Mouse (Mus musculus): ENCODE results near the gene Eif2b1. TPM values are rescaled to one million over a fixed set of nuclear protein-coding genes. Genes with fewer than 3 reads are reported as not detected.

Eif2b1 gene
- polyA plus RNA-seq (2012; rRNA removed; ENCODE audit: low replicate concordance), result 29.8 and 37.8 TPM in 2 replicates

DNA sequence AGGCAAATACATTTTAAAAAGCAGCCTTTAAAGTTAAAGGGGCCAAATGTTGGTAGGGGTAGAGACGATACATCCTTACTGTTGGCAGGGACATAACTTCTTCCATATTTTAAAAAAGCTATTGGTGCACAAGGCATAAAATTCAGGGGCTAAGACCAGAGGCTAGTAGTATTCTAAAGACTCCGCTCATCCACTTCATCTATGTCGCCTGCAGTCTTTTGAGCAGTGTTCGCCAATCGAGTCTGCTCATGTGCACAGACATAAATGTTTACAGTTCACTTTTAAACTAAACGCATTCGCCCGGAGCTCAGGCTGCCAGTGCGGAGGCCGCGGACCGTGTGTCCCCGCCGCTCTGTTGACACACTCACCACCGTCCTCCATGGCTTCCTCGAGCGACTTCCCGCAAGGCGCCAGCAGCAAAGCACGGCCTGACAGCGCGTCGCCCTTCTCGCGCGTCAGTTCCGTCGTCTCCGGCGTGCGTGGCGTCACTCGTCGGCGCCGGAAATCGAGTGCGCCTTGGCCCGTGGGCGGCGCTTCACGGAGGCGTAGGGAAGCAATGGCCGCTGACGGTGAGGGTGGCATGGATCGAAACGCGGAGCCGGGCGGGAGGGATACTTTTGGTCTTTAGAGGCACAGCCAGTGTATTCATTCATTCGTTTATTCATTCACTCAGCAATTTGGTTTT lies at the start of gene Eif2b1, which contains the start of gene Gtf2h3:
Eif2b1 (minus strand) TSS at position 499 of the 685 bp plus-strand sequence.
Gtf2h3 (plus strand) TSS at position 508 of the 685 bp plus-strand sequence.

DNA sequence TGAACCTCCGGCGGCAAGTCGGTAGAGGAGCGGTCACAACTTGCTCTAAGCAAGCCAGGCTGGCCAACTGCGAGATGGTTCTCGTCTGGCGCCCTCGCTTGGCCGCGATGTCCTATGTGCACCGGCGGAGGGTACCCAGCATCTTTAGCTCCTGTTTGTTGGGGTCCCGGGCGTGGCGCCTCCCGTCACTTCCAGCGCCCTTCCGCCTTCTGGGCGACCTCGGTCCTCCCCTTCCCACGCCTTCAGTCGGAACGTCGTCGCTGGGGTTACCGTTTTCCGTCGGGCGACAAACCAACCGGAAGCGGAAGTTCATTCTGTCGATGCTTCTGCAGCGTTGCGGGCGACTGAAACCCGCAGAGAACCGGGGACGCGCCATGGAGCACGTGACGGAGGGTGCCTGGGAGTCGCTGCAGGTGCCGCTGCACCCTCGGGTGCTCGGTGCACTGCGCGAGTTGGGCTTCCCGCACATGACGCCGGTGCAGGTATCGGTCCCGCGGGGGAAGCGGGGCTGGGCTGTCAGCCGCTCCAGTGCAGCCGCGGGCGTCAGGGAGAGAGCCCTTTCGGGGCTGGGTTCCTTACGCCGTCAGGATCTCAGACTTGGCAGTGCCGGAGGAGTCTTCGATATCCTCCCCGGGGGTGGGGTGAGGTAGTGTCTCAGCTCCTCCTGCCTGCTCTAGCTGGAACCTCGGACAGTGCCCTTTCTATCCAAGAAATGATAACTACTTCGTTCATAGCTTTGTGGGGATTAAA lies 26.2 kb downstream of the Eif2b1 start, which contains the start of gene Ddx55:
Ddx55 (plus strand) TSS at position 307 of the 750 bp plus-strand sequence.

DNA sequence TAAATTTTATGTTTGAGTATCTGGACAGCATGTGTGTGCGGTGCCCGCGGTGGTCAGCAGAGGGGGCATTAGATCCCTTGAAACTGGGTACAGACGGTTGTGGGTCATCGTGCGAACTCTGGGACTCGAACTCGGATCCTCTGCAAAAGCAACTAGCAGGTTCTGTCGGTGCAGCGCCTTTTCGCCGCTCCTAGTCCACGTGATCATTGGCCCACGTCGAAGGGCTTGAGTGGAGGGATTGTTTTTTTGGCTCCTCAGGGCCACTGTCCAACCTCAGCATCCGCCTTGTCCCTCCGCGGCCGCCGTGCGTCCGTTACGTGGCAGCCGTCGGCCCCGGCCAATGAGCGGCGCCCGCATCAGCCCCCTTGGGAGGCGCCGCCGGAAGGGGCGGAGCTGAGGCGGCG lies 38.5 kb downstream of the Eif2b1 start, which contains the start of gene Tmed2:
Tmed2 (plus strand) TSS at position 313 of the 404 bp plus-strand sequence.

DNA sequence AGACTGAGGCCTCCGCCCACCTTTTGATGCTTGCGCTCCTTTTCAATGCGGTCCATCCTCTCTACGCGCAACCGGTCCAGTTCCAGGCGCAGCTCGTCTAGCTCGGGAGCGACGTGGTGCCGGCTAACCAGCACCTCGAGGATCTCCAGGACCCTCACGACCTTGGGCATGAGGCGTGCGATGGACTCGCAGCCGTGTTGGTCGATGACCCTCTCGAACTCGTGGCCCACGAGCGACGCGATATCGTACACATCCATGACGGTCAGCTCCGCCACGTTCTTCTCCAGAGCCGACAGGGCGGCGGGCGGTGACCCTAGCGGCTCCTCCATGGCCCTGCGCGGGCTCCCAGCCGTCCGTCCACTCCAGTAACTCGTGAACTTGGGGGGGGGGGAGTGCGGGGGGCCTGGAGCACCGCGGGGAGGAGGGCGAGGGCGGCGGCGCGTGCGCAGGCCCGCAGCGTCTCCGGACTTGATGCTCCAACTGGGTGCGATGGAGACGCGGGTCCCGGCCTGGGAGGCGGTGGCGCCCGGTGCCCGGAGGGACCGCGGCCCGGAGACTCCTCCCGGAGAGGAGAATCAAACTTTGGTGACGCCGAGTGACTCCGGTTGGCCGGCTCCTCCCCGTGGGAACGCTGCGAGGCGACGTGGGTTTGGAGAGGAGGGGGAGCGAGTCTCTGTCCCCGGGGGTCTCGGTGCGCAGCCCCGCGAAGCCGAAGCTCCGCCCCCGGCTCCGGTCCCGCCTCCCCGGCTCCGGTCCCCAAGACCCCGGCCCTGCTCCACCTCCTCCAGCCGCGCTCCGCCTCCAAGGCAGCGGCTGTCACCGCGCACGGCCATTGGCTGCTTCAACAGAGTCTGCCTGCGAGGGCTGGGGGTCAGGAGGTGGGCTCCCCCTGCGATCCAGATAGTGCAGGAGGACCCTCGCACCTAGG lies 48.0 kb downstream of the Eif2b1 start, which contains the start of gene Rilpl1:
Rilpl1 (minus strand) TSS at position 737 of the 928 bp plus-strand sequence.

Other genes with a start within 250 kb of the Eif2b1 start
- 120 and 196 TPM in 2 replicates for gene Cdk2ap1, start 216.0 kb downstream of the Eif2b1 start, polyA plus RNA-seq (2012; rRNA removed; ENCODE audit: low replicate concordance)
- 13.3 and 22.5 TPM in 2 replicates for gene Sbno1, start 153.1 kb downstream of the Eif2b1 start, polyA plus RNA-seq (2012; rRNA removed; ENCODE audit: low replicate concordance)
- gene Kmt5a, start 139.2 kb downstream of the Eif2b1 start, polyA plus RNA-seq (2012; rRNA removed; ENCODE audit: low replicate concordance), result 84.6 and 114 TPM in 2 replicates
- gene Rilpl2, start 100.8 kb downstream of the Eif2b1 start, polyA plus RNA-seq (2012; rRNA removed; ENCODE audit: low replicate concordance), result 29.6 and 41.9 TPM in 2 replicates
- gene Snrnp35, start 96.0 kb downstream of the Eif2b1 start, polyA plus RNA-seq (2012; rRNA removed; ENCODE audit: low replicate concordance), result 4.6 and 7.0 TPM in 2 replicates
- 8.0 and 15.5 TPM in 2 replicates for gene Rilpl1, start 47.7 kb downstream of the Eif2b1 start, polyA plus RNA-seq (2012; rRNA removed; ENCODE audit: low replicate concordance)
- 125 and 160 TPM in 2 replicates for gene Tmed2, start 38.4 kb downstream of the Eif2b1 start, polyA plus RNA-seq (2012; rRNA removed; ENCODE audit: low replicate concordance)
- gene Ddx55, start 26.3 kb downstream of the Eif2b1 start, polyA plus RNA-seq (2012; rRNA removed; ENCODE audit: low replicate concordance), result 11.4 and 16.9 TPM in 2 replicates
- 37.5 and 65.8 TPM in 2 replicates for gene Gtf2h3, start within 50 bp of the Eif2b1 start, polyA plus RNA-seq (2012; rRNA removed; ENCODE audit: low replicate concordance)
- gene Atp6v0a2, start 49.4 kb upstream of the Eif2b1 start, polyA plus RNA-seq (2012; rRNA removed; ENCODE audit: low replicate concordance), result 40.0 and 51.1 TPM in 2 replicates
- gene Dnah10, start 146.0 kb upstream of the Eif2b1 start, polyA plus RNA-seq (2012; rRNA removed; ENCODE audit: low replicate concordance), result 0.17 and 0.18 TPM in 2 replicates